Mouse (Mus musculus) retina, postnatal 7 days (tissue): ENCODE measurements around the gene Ip6k3.

Experiments
- DNase-seq: peaks from one replicate; pipeline ENCODE4 v3.0.0-alpha.2; 2012; ENCODE audit warnings: low read depth, low spot score

Ip6k3 gene

GRCm38 (mm10) chr17:27152976-27153723, 14.4 kb downstream of the Ip6k3 start:
- no peak for DNase-seq

GRCm38 (mm10) chr17:27151411-27151810, 16.2 kb downstream of the Ip6k3 start:
- DNase-seq = no peak

- no peak for DNase-seq
Measured at GRCm38 (mm10) chr17:27150871-27151270, 16.7 kb downstream of the Ip6k3 start.

- DNase-seq = no peak
Measured at GRCm38 (mm10) chr17:27146323-27146923, 21.2 kb downstream of the Ip6k3 start.

- DNase-seq = no peak
Measured at GRCm38 (mm10) chr17:27144152-27144551, 23.4 kb downstream of the Ip6k3 start.

GRCm38 (mm10) chr17:27141971-27142450, 25.6 kb downstream of the Ip6k3 start:
- no peak for DNase-seq

- no peak for DNase-seq
Measured at GRCm38 (mm10) chr17:27140262-27140661, 27.3 kb downstream of the Ip6k3 start.

GRCm38 (mm10) chr17:27139304-27139703, 28.3 kb downstream of the Ip6k3 start:
- no peak for DNase-seq

GRCm38 (mm10) chr17:27138396-27138795, 29.2 kb downstream of the Ip6k3 start:
- no peak for DNase-seq

- no peak for DNase-seq
Measured at GRCm38 (mm10) chr17:27134715-27135114, 32.9 kb downstream of the Ip6k3 start.

GRCm38 (mm10) chr17:27134187-27134586, 33.4 kb downstream of the Ip6k3 start:
- DNase-seq = no peak

- DNase-seq = peak; percentile 98
Measured at GRCm38 (mm10) chr17:27133551-27134141, 33.9 kb downstream of the Ip6k3 start, which contains the start of gene Uqcc2. Gene Uqcc2, minus strand, starts transcription at chr17:27133916.

GRCm38 (mm10) chr17:27132238-27132637, 35.4 kb downstream of the Ip6k3 start:
- DNase-seq = no peak

GRCm38 (mm10) chr17:27131240-27131665, 36.3 kb downstream of the Ip6k3 start:
- DNase-seq = no peak

GRCm38 (mm10) chr17:27130246-27130645, 37.3 kb downstream of the Ip6k3 start:
- DNase-seq = no peak

GRCm38 (mm10) chr17:27129819-27130218, 37.8 kb downstream of the Ip6k3 start:
- no peak for DNase-seq

GRCm38 (mm10) chr17:27129291-27129690, 38.3 kb downstream of the Ip6k3 start:
- no peak for DNase-seq

- no peak for DNase-seq
Measured at GRCm38 (mm10) chr17:27128189-27128588, 39.4 kb downstream of the Ip6k3 start.

- DNase-seq = no peak
Measured at GRCm38 (mm10) chr17:27126974-27127373, 40.6 kb downstream of the Ip6k3 start.

- DNase-seq = no peak
Measured at GRCm38 (mm10) chr17:27125669-27126202, 41.9 kb downstream of the Ip6k3 start.

GRCm38 (mm10) chr17:27125185-27125584, 42.4 kb downstream of the Ip6k3 start:
- peak; percentile 39 for DNase-seq

- DNase-seq = no peak
Measured at GRCm38 (mm10) chr17:27123813-27124375, 43.7 kb downstream of the Ip6k3 start.
